Mouse (Mus musculus) gonadal fat pad, adult 2 months (tissue): Measurements from ENCODE around the gene Osbpl5. TPM values are rescaled to one million over a fixed set of nuclear protein-coding genes. Genes with fewer than 3 reads are reported as not detected.

Experiments
- DNase-seq: peaks from one replicate; pipeline ENCODE4 v3.0.0-alpha.2; 2012; ENCODE audit warnings: low read depth
- polyA plus RNA-seq: library from polyadenylated mRNA; depleted of rRNA; stranded (reverse); fragments of >200 nt; gene quantifications from 2 replicates; pipeline ENCODE4 v1.2.3, GENCODE M21; 2012; rRNA removed

Gene Osbpl5
- 23.0 and 29.1 TPM in 2 replicates for polyA plus RNA-seq

- no peak for DNase-seq
These were observed at the start of gene Osbpl5 for GRCm38 (mm10) chr7:143756125-143757026. TSS of gene Osbpl5 (minus strand) at chr7:143756985.

- no peak for DNase-seq
These were observed 48.4 kb upstream of the Osbpl5 start for GRCm38 (mm10) chr7:143805199-143805624.

- no peak for DNase-seq
These were observed 44.6 kb upstream of the Osbpl5 start for GRCm38 (mm10) chr7:143801195-143802065.

- no peak for DNase-seq
These were observed 44.0 kb upstream of the Osbpl5 start for GRCm38 (mm10) chr7:143800770-143801169.

GRCm38 (mm10) chr7:143798783-143799182, 42.0 kb upstream of the Osbpl5 start:
- no peak for DNase-seq

GRCm38 (mm10) chr7:143793121-143793520, 36.3 kb upstream of the Osbpl5 start:
- no peak for DNase-seq

- DNase-seq, result no peak
These were observed 35.7 kb upstream of the Osbpl5 start for GRCm38 (mm10) chr7:143792336-143792985.

GRCm38 (mm10) chr7:143783996-143784829, 27.4 kb upstream of the Osbpl5 start, which contains the start of gene Mrgpre:
TSS of gene Mrgpre (minus strand) at chr7:143784500.
- DNase-seq, result no peak

- DNase-seq, result no peak
These were observed 26.7 kb upstream of the Osbpl5 start for GRCm38 (mm10) chr7:143783378-143783995.

GRCm38 (mm10) chr7:143777375-143777774, 20.6 kb upstream of the Osbpl5 start:
- DNase-seq, result no peak

- no peak for DNase-seq
These were observed 19.4 kb upstream of the Osbpl5 start for GRCm38 (mm10) chr7:143776137-143776536.

GRCm38 (mm10) chr7:143769461-143769860, 12.7 kb upstream of the Osbpl5 start:
- no peak for DNase-seq

GRCm38 (mm10) chr7:143768267-143768666, 11.5 kb upstream of the Osbpl5 start:
- DNase-seq, result no peak

GRCm38 (mm10) chr7:143766893-143767292, 10.1 kb upstream of the Osbpl5 start, which contains the start of gene Mrgprg:
TSS of gene Mrgprg (minus strand) at chr7:143766993.
- DNase-seq, result no peak

- no peak for DNase-seq
These were observed 8.2 kb upstream of the Osbpl5 start for GRCm38 (mm10) chr7:143764876-143765530.

GRCm38 (mm10) chr7:143763794-143764193, 7.0 kb upstream of the Osbpl5 start:
- no peak for DNase-seq

- DNase-seq, result no peak
These were observed 2.2 kb upstream of the Osbpl5 start for GRCm38 (mm10) chr7:143758956-143759355.

- DNase-seq, result no peak
These were observed 911 bp upstream of the Osbpl5 start for GRCm38 (mm10) chr7:143757696-143758095.

GRCm38 (mm10) chr7:143757027-143757390, 224 bp upstream of the Osbpl5 start:
- no peak for DNase-seq
